Mouse (Mus musculus) 416B (cell line): ENCODE data around the gene Patl1.
A peak's percentile ranks its signal among the peaks of the same experiment; 100 is the strongest.
"Not testable (repeated sequence)": the region's sequence is repeated elsewhere in the genome, so short reads cannot be mapped to it uniquely, and the experiment has no call there.

ENCODE experiments used
- DNase-seq: peaks from one replicate; pipeline ENCODE4 v3.0.0; 2011; ENCODE audit warnings: low read depth

Gene Patl1

GRCm38 (mm10) chr19:11966201-11966636 lies 54.0 kb downstream of the Patl1 start:
- DNase-seq, result peak; percentile 51

- no peak for DNase-seq
Measured at GRCm38 (mm10) chr19:11969155-11970050, 57.2 kb downstream of the Patl1 start.

DNA sequence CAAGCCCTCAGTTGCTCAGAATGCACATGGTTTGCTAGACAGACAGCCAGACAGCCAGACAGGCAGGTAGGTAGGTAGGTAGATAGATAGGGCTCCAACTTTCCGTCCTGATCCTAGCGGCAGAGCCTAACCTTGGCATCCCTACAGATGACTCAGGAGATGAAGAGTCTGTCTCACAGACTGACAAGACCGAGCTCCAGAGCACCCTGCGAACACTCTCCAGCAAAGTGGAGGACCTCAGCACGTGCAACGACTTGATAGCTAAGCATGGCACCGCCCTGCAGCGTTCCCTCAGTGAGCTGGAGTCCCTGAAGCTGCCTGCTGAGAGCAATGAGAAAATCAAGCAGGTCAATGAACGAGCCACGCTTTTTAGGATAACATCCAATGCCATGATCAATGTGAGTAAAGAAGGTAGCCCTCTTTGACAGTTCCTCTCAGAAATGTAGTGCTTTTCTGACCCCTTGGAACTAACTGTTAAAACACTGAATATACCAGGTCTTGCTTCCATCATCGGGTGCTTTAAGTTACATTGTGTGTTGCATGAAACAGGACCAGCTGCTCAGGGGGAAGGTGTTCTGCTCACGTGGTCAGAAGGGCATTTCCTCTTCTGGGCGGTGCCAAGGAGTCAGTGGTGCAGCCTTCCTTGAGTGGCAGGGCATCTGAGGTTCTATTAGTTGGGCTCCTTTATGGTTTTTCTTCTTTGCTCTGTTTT lies 61.5 kb downstream of the Patl1 start:
- peak; percentile 20 for DNase-seq

DNA sequence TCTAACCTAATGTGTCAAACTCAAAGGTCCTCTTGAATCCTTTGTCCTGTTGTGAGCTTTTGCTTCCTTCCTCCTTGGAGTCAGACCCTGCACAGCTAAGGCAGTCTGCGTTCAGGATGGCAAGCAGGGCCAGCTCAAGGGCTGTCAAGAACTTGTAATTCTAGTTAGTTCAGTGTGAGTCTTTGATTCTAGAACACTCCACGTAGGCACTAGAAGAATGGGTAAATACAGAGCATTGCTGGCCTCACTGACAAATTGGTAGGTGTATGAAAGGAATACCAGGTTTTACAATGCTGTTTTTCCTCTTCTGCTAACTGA lies 62.0 kb downstream of the Patl1 start:
- no peak for DNase-seq

- DNase-seq, result no peak
Measured at GRCm38 (mm10) chr19:11975683-11976082, 63.5 kb downstream of the Patl1 start.

- DNase-seq, result no peak
Measured at GRCm38 (mm10) chr19:11977363-11977762, 65.2 kb downstream of the Patl1 start.

- no peak for DNase-seq
Measured at GRCm38 (mm10) chr19:11980471-11980870, 68.3 kb downstream of the Patl1 start.

DNA sequence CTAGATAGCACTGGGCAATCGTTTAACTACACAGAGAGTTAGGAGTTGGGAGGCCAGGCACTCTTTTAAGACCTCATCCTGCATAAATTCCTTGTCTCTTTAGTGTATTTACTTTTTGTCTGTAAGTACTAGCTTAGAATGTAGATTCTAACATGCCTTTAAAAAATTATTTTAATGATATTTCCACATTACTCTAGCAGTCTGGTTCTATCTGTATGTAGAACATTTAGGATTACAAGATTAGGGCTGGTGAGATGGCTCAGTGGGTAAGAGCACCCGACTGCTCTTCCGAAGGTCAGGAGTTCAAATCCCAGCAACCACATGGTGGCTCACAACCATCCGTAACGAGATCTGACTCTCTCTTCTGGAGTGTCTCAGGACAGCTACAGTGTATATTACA lies 72.4 kb downstream of the Patl1 start:
- not testable (repeated sequence) for DNase-seq

GRCm38 (mm10) chr19:11987841-11988240 lies 75.6 kb downstream of the Patl1 start:
- no peak for DNase-seq

GRCm38 (mm10) chr19:11989334-11989733 lies 77.1 kb downstream of the Patl1 start:
- no peak for DNase-seq

DNA sequence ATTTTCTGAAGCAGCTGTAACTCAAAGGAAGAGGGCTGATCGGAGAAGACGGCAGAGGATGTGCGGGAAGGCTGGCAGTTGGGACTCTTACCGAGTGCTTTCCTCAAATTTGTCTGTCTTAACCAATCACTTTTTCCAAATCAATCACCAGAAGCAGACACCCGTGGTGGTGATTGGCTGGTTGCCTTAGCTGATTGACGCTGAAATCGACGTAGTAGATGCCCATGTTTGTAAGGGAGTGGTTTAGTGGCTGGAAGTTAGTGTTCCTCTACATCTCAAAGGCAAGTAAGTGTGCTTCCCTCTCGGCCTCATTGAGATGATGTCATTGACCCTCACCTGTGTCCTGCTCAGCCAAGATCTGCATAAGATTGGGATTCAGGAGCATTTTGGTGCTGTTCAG lies 79.8 kb downstream of the Patl1 start:
- DNase-seq, result no peak

GRCm38 (mm10) chr19:11992441-11993029 lies 80.3 kb downstream of the Patl1 start:
- no peak for DNase-seq
